Mouse (Mus musculus): Measurements from ENCODE around the gene Defb18. TPM values are rescaled to one million over a fixed set of nuclear protein-coding genes. Genes with fewer than 3 reads are reported as not detected.

Gene Defb18
- polyA plus RNA-seq (2014; fragmentation: Illumina TruSeq; extraction: RNeasy Lipid Tissue Mini Kit (QIAGEN cat#74804)): not detected

DNA sequence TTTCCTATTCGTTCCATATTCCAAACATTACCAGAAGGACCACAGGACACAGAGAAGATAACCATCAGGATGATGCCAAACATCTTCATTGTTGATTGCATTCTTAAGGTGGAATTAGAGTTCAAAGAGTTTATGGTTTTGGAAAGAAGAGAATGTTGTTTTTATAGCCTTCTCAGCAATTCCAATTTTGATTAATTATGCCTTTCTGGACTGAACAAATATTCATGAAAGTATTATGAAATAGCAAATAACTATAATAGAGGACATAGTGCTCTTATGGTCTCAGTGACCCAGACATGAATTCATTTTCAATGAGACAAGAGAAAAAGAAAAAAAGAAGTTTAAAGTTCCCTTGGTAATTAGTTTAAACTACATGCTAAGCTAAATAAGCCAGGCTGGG is at the start of gene Defb18:
Defb18 (minus strand) TSS at position 101 of the 400 bp plus-strand sequence.

DNA sequence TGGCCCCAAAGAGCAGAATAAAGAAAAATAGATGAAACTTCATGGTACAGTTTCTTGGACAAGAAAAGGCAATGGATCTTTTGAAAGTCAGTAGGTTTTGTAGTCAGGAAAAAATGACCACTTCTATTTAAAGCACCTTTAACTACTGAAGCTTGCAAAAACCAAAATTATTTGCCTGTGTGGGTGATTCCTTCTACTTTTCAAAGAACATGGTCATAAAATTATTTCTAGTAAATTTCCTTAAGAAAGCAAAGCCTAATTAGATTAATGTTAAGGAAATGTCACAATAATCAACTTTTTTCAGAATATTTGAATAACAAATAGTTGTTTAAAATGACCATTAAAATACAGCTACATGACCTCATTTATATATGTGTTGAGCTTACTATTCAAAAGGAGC is 27.8 kb upstream of the Defb18 start, which contains the start of gene Defb41:
Defb41 (minus strand) TSS at position 101 of the 400 bp plus-strand sequence.

Other genes with a start within 250 kb of the Defb18 start
- gene Crisp4, start 91.5 kb downstream of the Defb18 start, polyA plus RNA-seq (2014; fragmentation: Illumina TruSeq; extraction: RNeasy Lipid Tissue Mini Kit (QIAGEN cat#74804)): not detected
- 1.5 TPM for gene Defb41, start 27.7 kb upstream of the Defb18 start, polyA plus RNA-seq (2014; fragmentation: Illumina TruSeq; extraction: RNeasy Lipid Tissue Mini Kit (QIAGEN cat#74804))